Mouse (Mus musculus) activated CD4-positive, CD25-positive, alpha-beta regulatory T cell, adult 4 months (primary cell): ENCODE results near the gene Iars. TPM values are rescaled to one million over a fixed set of nuclear protein-coding genes. Genes with fewer than 3 reads are reported as not detected.

Source experiments
- ATAC-seq: one replicate; pipeline ENCODE4 v1.8.0; 2017
- polyA plus RNA-seq, 2 experiments: library from polyadenylated mRNA; unstranded; fragments of 100-300 nt; shearing (Covaris generic); gene quantifications; one replicate each; pipeline ENCODE4 v1.2.1; 2017

Gene Iars
- 10 to 100 TPM; 36.3 to 36.4 TPM for polyA plus RNA-seq

DNA sequence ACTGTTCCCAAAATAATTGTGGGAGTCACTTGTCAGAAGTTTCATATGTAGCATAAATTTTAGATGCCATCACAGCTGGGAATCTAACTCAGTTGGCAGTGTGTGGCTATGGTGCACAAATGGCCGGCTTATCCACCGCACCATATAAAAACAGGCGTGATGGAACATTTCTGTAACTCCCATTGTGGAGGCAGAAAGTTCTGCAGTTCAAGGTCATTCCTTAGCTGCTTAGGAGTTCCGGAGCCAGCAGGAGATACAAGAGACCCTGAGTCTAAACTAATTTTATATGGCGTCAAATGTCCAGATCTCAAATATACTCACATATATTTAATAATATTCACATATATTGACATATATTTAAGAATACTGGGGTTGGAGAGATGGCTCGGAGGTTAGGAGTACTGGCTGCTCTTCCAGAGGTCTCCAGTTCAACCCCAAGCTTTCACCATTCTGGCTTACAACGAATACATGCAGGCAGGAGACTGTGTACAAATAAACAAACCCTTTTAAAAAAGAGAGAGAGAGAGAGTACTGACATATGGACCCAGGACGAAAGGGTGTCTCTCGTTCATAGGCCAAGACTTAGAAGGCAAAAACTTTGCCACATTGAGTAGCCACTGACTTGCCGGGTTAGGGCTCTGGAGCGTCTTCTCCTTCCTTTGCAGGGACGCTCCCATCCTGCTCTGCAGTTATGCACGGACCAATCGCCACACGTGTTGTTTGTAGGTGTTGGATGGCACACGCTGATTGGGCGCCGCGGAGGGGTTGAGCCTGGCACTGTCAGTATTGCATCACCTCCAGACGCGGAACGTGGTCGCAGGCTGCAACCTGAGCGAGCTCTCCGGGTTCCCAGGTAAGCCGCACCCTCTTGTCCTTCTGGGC is at the start of gene Iars:
Gene Iars, plus strand, starts transcription at position 750 of the 882 bp plus-strand sequence.
- peak; percentile 100 for ATAC-seq

DNA sequence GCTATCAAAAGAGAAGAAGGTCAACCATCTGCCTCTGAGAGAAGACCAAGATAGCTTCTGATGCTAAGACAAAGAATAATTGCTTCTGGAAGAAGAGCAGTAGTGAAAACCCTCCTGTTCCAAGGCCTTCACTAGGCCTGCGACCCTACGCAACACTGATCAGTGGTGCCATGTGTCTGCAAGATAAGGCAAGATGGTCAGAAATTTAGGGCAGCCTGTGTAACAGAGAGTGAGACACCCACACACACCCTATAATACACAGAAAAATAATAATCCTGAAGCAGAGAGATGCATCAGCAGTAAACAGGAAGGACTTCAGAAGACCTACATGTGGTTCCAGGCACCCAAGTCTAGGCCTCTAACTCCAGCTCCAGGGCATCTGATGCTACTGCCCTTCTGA is 41.9 kb upstream of the Iars start:
- no peak for ATAC-seq

GRCm38 (mm10) chr13:49642650-49643049 is 39.2 kb upstream of the Iars start:
- ATAC-seq, result no peak

DNA sequence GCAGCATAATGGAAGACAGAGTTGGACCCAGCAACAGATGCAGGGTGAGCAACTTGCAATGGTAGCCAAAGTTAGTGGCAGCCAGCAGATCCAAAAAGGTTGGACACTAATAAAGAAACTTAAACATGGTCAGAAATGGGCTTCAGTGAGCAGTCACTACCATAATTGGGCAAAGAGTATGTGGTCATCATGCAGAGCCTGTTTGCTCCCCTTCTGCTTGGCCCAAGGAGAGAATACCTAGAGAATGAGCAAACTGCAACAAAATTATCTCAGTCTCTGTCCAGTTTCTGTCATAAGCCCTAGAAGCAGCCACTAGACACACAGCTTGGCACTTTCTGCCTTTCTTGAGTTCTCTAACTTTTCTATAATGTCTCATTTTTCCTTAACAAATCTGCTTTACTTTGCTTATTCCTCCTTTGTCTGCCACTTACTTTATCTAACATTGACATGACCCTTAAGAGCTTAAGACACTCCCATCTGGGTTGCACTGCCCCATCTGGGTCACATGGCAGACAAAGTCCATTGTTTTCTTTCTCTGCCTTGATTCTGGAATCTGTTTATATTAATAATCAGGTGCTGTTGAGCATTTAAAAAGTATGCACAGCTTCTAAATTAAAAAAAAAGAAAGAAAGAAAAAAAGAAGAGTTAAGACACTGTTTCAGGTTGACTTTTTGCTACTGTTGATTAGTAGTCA is 38.1 kb upstream of the Iars start:
- ATAC-seq, result no peak

DNA sequence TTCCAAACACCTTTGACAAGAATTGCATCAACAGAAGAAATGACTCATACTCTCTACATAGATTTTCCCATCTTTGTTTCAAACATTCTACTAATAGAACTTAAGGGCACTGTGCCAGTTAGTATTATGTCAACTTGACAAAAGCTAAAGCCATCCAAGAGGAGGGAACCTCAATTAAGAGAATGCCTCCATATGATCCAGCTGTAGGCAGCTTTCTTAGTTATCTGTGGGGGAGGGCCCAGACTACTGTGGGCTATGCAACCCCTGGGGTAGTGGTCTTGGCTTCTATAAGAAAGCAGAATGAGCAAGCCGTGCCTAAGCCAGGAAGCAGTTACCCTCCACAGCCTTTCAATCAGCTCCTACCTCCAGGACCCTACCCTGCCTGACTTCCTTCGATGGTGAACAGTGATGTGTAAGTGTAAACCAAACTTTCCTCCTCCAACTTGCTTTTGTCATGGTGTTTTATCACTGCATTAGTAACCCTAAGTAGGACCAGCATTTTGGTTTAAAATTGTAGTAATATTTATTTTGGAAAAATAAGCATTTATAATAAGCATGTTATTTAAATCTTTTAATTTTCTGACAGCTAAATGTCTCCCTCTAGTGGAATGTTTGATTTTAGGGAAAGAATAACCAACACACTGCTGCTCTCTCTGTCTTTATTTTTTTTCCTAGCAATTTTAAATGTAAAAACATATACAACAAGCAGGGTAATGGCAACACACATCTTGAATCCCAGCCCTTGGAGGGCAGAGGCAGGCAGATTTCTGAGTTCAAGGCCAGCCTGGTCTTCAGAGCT is 37.0 kb upstream of the Iars start:
- ATAC-seq, result no peak

DNA sequence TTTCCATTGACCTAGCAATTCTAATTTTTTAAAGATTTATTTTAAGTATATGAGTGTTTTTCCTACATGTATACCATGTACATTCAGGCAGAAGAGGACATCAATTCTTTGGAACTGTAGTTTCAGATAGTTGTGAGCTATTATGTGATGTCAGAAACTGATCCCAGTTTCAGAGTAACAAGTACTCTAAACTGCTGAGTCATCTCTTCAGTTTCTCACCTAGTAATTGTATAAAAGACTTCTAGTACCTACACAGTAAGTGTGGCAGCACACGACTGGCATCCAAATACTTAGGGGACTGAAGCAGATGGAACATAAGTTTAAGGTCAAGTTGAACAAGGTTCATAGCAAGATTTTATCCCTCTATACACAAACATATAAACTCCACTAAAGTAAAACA is 35.9 kb upstream of the Iars start:
- no peak for ATAC-seq

DNA sequence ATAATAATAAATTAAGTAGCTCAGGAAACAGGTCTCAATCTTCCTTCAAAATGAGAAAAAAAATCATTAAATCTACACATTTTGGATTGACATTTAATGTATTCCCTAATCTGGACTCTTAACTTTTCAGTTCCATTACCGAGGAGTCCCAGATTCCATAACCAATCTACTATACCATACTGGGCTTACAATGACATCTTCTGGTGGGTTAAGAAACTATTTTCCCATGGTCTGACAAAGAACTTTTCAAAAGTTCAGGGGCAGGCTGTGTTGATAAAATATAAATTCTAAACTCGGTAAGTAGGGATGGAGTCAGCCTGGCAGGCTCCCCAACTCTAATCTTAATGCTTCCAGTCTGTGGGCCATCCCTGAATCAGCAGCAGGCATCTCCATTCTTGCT is 30.8 kb upstream of the Iars start:
- no peak for ATAC-seq

DNA sequence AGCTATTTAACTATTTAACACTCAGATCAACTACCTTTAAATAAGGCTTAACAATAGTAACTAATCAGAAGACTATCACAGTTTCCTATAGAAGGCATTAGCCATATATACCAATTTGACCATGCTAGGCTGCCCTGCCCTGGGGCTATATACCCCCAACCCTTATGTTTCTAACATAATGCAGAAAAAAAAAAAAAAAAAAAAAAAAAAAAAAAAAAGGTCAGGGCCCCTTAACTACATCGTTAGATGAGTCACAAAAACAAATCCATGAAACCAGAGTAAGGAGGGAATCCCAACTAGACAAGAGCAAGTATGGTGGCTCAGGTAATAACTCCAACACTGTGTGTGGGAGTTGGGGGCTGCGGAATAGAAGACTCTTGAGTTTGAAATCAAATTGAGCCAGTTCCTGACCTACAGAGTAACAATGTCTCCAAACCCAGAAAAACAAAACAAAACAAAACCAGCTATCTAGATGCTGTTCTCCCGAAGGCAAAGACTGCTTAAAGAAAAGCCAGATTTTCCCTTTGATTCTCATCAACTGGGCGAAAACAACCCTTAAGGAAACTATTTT is 30.0 kb upstream of the Iars start:
- no peak for ATAC-seq

GRCm38 (mm10) chr13:49652481-49653179 is 29.3 kb upstream of the Iars start, which contains the start of the genes Cenpp and Nol8:
Gene Cenpp, minus strand, starts transcription at chr13:49652785.
Gene Nol8, plus strand, starts transcription at chr13:49653078.
- ATAC-seq, result peak; percentile 96

GRCm38 (mm10) chr13:49653180-49653541 is 28.7 kb upstream of the Iars start:
- no peak for ATAC-seq

DNA sequence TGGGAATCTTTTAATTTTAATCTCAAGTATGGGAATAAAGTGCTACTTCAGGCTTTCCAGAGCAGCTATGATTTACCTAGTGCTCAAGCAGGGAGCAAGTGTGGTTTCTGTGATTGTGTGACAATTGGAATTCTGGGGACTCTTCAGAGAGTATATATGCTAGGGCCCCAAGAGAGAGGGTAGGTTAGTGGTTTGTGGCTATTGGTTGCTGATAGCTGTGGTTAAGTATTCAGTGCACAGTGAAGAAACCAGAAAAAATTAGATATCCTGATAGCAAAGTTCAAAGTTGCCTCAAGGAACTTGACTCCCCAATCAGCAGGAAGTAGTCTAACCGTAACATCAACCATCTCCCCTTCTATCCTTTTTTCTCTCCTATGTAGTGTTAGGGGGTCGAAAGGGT is 4.1 kb upstream of the Iars start:
- ATAC-seq, result no peak

GRCm38 (mm10) chr13:49682233-49682846 is 440 bp downstream of the Iars start:
- no peak for ATAC-seq

- no peak for ATAC-seq
These were observed 2.4 kb downstream of the Iars start for GRCm38 (mm10) chr13:49684266-49684665.

DNA sequence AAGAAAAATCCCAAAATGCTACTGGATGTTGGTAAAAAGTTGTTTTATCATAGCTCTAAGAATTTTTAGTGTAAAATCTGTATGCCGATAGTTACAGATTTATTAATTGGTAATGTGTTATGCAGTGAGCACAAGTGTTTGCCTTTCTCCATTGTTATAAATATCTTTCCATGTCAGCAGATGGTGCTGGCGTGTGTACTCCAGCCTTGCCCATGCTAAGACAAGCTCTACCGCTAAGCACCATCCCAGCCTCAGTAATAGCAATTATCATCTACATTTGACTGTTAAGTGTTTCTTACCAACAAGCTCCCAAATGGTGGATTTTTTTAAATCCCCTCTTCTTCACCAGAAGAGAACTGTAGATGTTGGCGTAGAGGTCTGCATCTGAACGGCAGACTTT is 9.2 kb downstream of the Iars start:
- no peak for ATAC-seq

- no peak for ATAC-seq
These were observed 21.4 kb downstream of the Iars start for GRCm38 (mm10) chr13:49703216-49703779.

DNA sequence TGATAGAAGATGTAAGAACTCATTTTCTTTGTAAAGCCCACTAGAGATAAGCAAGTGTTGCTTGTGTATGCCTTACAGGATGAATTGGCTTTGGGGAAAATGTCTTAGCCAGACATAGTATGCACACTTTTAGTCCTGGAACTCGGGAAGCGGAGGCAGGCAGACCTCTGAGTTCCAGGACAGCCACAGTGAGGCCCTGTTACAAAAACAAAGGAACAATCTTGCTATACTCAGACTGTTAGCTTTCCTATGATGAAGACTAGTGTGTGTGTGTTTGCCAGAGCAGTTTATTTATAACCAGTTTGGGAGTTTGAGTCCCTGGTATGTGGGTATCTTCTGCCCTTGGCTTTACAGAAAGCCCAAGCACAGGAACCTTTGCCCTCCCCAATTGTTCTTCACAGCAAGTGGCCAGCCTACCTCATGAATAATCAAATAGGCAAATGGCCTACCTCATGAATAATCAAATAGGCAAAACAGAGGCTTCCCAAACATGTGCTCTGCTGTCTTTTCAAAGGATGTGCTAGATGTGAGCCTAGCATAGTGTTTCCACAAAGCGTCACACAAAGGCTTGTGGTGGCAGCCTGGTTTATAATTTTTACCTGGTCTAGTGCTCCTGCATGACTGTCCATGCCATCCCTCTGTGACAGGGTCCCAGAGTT is 24.3 kb downstream of the Iars start:
- no peak for ATAC-seq

DNA sequence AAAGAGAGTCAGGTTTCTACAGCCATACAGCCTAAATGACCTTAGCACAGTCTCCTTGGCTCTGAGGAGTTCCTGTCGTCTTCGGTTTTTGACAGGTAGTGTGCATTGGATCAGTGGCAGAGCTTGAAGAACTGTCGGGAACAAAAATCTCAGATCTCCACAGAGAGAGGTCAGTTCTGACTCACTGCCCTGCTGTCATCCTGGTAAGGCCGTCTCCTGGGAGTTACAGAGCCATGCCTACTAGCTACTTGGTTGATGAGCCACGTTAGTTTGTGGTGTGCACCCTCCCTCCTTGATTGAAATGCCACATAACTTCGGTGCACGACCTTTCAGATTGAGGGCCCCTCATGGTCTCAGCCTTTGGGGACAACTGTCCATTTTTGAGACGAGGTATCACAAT is 26.4 kb downstream of the Iars start:
- no peak for ATAC-seq

GRCm38 (mm10) chr13:49712047-49712721 is 30.3 kb downstream of the Iars start:
- ATAC-seq, result no peak

DNA sequence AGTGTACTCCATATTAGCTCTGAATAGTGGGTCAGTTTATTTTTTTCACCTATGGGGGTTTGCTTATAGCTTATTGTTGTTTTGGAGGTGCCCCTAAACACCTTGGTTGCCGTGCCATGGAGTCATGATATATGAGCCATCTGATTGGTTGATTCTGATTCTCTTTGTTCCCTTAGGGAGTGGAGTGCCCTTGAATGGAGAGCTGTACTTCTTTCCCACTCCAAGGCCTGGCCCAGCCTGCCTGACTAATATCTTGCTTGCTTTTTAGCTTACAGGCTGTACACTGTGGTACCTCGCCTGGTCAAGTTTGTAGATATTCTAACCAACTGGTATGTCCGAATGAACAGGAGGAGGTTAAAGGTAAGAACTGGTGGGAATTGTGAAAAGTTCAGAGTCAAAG is 37.4 kb downstream of the Iars start:
- ATAC-seq, result no peak

DNA sequence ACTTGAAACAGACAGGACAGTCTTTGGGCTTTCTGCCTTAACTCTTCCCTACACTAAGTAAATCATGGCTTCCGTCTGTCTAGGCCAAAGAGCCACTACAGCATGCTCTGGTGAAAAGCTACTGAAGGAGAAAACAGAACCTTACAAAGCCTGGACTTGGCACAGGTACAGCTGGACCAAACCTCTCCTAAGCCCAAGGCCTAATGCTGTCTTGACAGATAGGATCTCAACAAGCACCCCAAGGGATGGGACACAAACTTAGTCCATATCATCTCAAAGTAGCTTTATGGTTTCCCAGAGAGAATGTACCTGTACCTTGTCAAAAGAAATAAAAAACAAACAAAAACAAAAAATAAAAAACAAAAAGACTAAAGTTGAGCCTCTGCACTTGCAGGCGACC is 54.5 kb downstream of the Iars start:
- ATAC-seq, result no peak
